Mouse (Mus musculus) liver (tissue): ENCODE measurements around the gene Ulk4.

Source experiments
- DNase-seq: peaks from one replicate; pipeline ENCODE4 v3.0.0-alpha.2; 2020; ENCODE audit warnings: mixed read lengths

The Ulk4 gene

GRCm38 (mm10) chr9:121001681-121002540 lies 275.1 kb downstream of the Ulk4 start:
- DNase-seq, result no peak

- no peak for DNase-seq
Observed at GRCm38 (mm10) chr9:121000641-121001320, 276.2 kb downstream of the Ulk4 start.

DNA sequence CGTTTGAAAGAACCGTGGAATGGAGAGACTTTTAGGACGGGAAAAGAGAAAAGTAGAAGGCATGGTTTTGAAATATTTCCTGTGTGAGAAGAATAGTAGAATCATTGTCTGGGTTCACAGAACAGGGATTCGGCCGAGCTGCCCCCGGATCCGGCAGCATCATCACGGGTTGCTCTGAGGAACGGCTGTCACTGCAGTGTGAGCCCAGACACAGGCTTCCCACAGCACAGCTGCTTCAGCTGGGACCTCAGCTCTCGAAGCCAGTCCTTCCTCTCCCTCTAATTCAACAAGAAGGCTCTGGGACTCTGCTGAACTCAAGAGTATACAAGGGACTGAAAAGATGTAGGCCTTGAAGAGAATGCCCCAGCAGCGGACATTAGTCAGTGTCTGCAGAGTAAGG lies 278.3 kb downstream of the Ulk4 start:
- no peak for DNase-seq

GRCm38 (mm10) chr9:120994223-120995155 lies 282.5 kb downstream of the Ulk4 start:
- DNase-seq, result no peak

GRCm38 (mm10) chr9:120993004-120993403 lies 284.0 kb downstream of the Ulk4 start:
- no peak for DNase-seq

DNA sequence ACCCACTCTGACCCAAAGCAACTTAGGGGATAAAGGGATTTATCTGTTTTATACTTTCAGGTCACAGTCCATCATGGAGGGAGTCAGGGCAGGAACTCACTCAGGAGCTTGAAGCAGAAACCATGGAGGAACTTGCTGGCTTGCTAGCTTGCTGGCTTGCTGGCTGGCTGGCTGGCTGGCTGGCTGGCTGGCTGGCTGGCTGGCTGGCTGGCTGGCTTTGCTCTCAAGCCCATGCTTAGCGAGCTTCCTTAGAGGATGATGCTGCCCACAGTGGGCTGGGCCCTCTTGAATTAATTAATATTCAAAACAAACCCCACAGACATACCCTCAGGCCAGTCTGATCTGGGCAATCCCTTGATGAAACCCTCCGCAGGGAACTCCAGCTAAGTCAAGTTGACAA lies 285.2 kb downstream of the Ulk4 start:
- DNase-seq, result no peak

DNA sequence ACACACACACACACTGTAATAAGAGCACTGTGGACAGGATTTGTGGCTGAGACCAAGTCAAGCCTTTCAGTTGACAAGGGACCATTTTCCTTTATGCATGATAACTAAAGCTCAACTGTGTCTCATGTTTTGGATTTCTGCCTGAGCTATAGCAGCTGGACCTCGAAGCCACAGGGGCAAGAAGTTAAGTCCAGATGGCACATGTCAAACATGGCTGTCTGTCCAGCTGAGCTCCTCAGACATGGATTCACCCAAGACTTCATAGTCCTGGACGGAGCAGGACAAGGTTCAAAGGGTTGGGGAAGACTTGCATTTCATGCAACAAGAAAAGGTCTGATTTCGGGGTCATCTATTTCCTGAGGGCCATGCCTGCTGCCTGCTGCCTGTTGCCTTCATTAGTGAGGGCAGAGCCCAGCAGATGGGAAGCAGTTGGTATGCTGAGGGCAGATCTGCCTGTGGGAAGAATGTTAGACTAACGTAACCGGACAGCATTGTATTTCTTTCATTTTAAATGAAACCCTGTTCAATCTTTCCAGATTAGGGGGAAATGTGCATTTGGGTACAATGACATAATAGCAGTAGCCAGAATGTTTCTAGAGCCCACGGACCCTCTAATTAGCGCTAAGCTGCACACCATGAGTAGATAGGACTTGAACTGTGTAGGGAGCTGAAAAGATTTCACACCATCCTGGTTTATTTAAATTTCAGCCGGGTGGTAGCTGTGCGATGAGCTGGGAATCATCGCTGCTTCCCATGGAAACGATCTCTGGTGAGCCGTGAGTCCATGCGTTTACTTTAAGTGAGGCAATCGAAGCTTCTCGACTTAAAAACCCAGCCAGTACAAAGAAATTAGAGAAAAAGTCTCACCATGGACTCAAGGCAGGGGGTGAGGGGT lies 286.9 kb downstream of the Ulk4 start:
- DNase-seq, result no peak

GRCm38 (mm10) chr9:120988088-120988487 lies 288.9 kb downstream of the Ulk4 start:
- no peak for DNase-seq

GRCm38 (mm10) chr9:120986994-120987393 lies 290.0 kb downstream of the Ulk4 start:
- DNase-seq, result no peak

GRCm38 (mm10) chr9:120986255-120986654 lies 290.7 kb downstream of the Ulk4 start:
- DNase-seq, result no peak

DNA sequence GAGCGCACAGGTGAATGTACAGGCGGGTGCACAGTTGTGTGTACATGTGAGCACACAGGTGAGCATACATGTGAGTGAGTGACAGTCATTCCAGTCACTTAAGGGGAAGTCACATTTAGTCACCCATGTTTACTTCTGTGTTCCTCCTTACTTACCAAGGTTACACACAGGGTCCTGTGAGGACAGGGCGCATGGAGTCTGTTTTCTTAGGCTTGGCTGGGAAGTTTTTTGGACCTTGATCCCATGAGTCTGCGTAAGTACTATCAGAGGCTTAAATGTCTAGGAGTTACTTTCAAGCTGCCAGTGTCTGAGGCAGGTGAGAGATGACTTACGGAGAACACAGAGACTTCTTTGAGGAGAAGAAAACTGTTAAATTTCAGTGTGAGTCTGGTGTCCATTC lies 291.5 kb downstream of the Ulk4 start:
- no peak for DNase-seq

GRCm38 (mm10) chr9:120985009-120985408 lies 292.0 kb downstream of the Ulk4 start:
- no peak for DNase-seq

DNA sequence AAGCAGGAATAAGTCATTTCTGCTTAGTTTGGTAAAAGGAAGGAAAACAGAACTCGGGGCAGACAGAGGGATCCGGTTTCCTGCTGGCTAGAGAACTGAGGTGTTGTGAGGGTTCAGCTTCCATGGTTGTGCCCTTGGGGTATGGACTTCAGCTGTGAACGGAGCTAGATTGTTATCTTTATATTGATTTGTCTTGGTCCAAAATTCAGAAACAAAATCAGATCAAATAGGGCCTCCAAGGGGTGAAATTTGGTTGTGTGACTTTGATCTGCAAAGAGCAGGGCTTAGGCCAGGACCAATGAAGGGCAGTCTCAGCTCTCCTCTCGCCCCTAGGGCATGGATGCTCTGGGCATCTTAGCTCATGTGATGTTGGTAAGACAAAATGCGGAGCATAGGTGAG lies 292.5 kb downstream of the Ulk4 start:
- no peak for DNase-seq

GRCm38 (mm10) chr9:120983849-120984248 lies 293.1 kb downstream of the Ulk4 start:
- no peak for DNase-seq

DNA sequence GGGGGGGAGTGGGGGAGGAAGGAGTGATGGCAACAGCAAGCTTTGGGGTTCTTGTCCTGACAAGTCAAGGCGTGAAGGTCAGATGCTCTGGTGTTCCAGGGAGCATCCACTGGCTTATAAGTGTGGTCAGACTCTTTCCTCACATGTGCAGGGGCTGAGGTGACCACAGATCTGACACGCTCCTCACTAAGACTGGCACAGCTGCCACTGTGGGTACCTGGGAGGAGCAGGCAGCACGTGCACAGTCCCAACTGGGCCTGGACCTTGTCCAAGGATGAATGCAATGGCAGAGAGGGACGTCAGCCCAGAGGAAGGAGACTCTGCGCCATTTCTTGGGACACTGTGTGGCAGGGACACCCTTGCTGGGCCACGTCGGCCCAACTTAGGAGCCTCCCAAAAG lies 295.2 kb downstream of the Ulk4 start:
- DNase-seq, result no peak

DNA sequence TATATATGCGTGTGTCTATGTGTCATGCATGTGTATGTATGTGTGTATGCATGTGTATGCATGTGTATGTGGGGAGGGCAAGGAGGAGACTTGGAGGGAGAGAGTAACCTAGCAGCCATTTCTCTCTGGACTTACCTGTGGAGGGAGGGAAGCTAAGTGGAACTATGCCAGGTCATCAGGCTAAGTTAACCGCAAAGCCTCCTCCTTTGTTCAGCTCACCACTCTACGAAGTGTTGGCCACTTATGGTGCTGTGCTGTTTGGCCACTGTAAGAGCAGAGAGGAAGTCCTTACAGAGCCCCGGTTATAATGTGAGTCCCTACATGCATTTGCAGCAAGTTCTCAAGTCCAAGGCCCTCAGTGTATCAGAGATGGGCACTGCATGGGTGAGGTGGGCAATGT lies 300.1 kb downstream of the Ulk4 start:
- no peak for DNase-seq

GRCm38 (mm10) chr9:120976158-120976557 lies 300.8 kb downstream of the Ulk4 start:
- DNase-seq, result no peak

GRCm38 (mm10) chr9:120974209-120974608 lies 302.8 kb downstream of the Ulk4 start:
- DNase-seq, result no peak

DNA sequence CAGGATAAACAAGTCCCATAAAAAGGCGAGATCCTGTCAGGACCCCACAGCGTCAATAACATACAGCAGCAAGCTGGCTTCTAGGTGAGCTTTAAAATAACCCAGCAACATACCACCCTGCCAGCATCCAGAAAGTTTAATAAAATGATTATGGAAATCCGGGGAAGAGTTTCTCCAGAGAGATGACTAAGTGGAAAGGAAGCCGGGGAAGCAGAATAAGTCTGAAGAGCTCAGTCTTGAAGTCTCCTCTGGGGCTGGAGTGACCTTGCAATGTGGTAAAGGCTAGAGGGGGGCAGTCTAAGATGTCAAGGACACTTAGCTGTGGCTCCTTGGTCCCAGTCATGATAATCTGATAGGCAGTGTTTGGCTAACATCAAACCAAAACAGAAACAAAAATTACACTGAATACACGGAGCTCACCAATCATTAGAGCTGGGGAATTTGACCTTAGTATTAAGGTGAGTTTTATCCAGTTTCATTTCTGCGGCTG lies 303.9 kb downstream of the Ulk4 start:
- no peak for DNase-seq

GRCm38 (mm10) chr9:120965007-120965406 lies 312.0 kb downstream of the Ulk4 start:
- DNase-seq, result no peak

DNA sequence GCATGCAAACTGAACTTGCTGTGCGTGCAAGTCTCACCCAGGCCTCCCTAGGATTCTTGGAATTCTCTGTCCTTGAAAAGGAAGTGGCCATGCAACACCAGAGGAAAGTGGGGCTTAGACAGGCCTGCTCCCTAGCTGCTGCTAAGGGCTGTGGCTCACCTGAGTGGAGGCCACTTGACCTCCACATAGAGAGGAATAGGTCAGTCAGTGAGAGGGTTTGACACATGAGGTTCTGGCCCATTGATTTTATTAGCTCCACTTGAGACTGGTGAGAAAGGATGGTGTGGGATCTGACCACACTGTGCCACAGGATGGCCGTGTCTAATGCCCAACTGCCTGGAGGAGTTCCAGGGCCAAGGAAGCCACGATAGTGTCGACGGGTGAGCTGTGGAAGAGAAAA lies 312.8 kb downstream of the Ulk4 start:
- DNase-seq, result no peak

- DNase-seq, result no peak
Observed at GRCm38 (mm10) chr9:120963720-120964119, 313.3 kb downstream of the Ulk4 start.
